27 mouse cellular contexts compared by ENCODE assay signal in genomic region chr19:55803121-55803520, GRCm38 (mm10).
DNase-seq lines count a peak whose midpoint lies in the region; ATAC-seq and TF ChIP-seq lines count a peak whose summit lies in the region.
"Had no signal": no experiment of that assay in that cellular context is flagged by ENCODE, and none has a peak within 500 bp of the region (broad histone marks: within the 10 kb centered on the region; RNA-seq: fewer than 3 reads in every experiment).

No protein-coding gene starts in this region.

- peak; percentile 95 for DNase-seq in liver, adult 2 months (ENCODE audit: extremely low read depth, low read depth, low spot score)
- DNase-seq in 416B (ENCODE audit: low read depth) = peak; percentile 81
- DNase-seq in embryonic facial prominence, embryonic 10.5 days (ENCODE audit: low spot score) = no peak
- no peak for DNase-seq in T-cell, adult 2 months (ENCODE audit: low spot score)
- DNase-seq: cerebellum, adult 11 months; cerebellum, adult 9-10 months; kidney, adult 8-10 months; layer of hippocampus, postnatal 36 days; liver, embryonic 13.5 days; right cerebral cortex, adult 18-20 months; thymus, adult 18-20 months; thymus, postnatal 36 days had no signal

- WGBS in liver, adult 2 months = 6% methylated on average over 1 of the region's 1 CpGs
- 22% methylated on average over 1 of the region's 1 CpGs for WGBS in liver, embryonic 12.5 days (ENCODE audit: insufficient replicate concordance)
- WGBS in embryonic facial prominence, embryonic 10.5 days = 82% methylated on average over 1 of the region's 1 CpGs

- no peaks in the 10 kb centered on the region for H3K36me3 ChIP-seq in liver, adult 2 months (ENCODE audit: control insufficient read depth, insufficient read depth, low read length)
- H3K36me3 ChIP-seq in liver, embryonic 12.5 days = no peaks in the 10 kb centered on the region
- peaks cover 32% of the 10 kb centered on the region for H3K36me3 ChIP-seq in embryonic facial prominence, embryonic 10.5 days (replicated peaks)
- H3K36me3 ChIP-seq: hindbrain, embryonic 12.5 days; intestine, embryonic 15.5 days; liver, embryonic 13.5 days; lung, embryonic 15.5 days; midbrain, embryonic 15.5 days had no signal

- no peak overlapping the region for H3K4me2 ChIP-seq in liver, embryonic 12.5 days
- H3K4me2 ChIP-seq: hindbrain, embryonic 12.5 days; intestine, embryonic 15.5 days; liver, embryonic 13.5 days; lung, embryonic 15.5 days; midbrain, embryonic 15.5 days had no signal

- no peak for TF ChIP-seq POLR2A in liver, adult 2 months (IDR thresholded peaks at IDR 0.05; ENCODE audit: extremely low read depth, insufficient read depth, low read length)

- peak overlapping the region; percentile 70 for H3K27ac ChIP-seq in liver, adult 2 months (replicated peaks; ENCODE audit: insufficient read depth, low read depth, low read length)
- no peak overlapping the region for H3K27ac ChIP-seq in liver, embryonic 12.5 days
- H3K27ac ChIP-seq in embryonic facial prominence, embryonic 10.5 days (replicated peaks) = no peak overlapping the region
- H3K27ac ChIP-seq: hindbrain, embryonic 12.5 days; hindbrain, postnatal 0 days; intestine, embryonic 15.5 days; kidney, postnatal 0 days; liver, embryonic 13.5 days; lung, embryonic 15.5 days; macrophage; midbrain, embryonic 10.5 days; midbrain, embryonic 15.5 days; stomach, postnatal 0 days had no signal

- peaks cover 19% of the 10 kb centered on the region; the same call in 1 of the 2 replicates for H3K79me2 ChIP-seq in liver, adult 2 months (ENCODE audit: control insufficient read depth, insufficient read depth, low read length)

- no peak overlapping the region for H3K4me3 ChIP-seq in liver, adult 2 months (ENCODE audit: insufficient read depth, low read depth, low read length)
- H3K4me3 ChIP-seq in liver, embryonic 12.5 days = no peak overlapping the region
- H3K4me3 ChIP-seq in embryonic facial prominence, embryonic 10.5 days = no peak overlapping the region
- H3K4me3 ChIP-seq: erythroblast, embryonic 14.5 days; hindbrain, embryonic 12.5 days; intestine, embryonic 15.5 days; liver, embryonic 13.5 days; lung, embryonic 15.5 days; midbrain, embryonic 10.5 days; midbrain, embryonic 15.5 days had no signal

- TF ChIP-seq CTCF in liver, adult 2 months (IDR thresholded peaks at IDR 0.05; ENCODE audit: low read depth, low read length) = no peak

- no peak overlapping the region; the same call in 1 of the 2 replicates for H3K9ac ChIP-seq in liver, adult 2 months (ENCODE audit: low read depth, low read length)
- no peak overlapping the region for H3K9ac ChIP-seq in liver, embryonic 12.5 days
- H3K9ac ChIP-seq: hindbrain, embryonic 12.5 days; intestine, embryonic 15.5 days; liver, embryonic 13.5 days; lung, embryonic 15.5 days; midbrain, embryonic 15.5 days had no signal

- no peaks in the 10 kb centered on the region for H3K9me3 ChIP-seq in liver, embryonic 12.5 days (replicated peaks)
- H3K9me3 ChIP-seq in embryonic facial prominence, embryonic 10.5 days = no peaks in the 10 kb centered on the region
- H3K9me3 ChIP-seq: hindbrain, embryonic 12.5 days; intestine, embryonic 15.5 days; liver, embryonic 13.5 days; lung, embryonic 15.5 days; midbrain, embryonic 10.5 days; midbrain, embryonic 15.5 days had no signal

- no peaks in the 10 kb centered on the region for H3K27me3 ChIP-seq in liver, adult 2 months (ENCODE audit: control insufficient read depth, insufficient read depth, low read length)
- peaks cover 8% of the 10 kb centered on the region; the same call in 1 of the 2 replicates for H3K27me3 ChIP-seq in liver, embryonic 12.5 days (replicated peaks)
- no peaks in the 10 kb centered on the region for H3K27me3 ChIP-seq in embryonic facial prominence, embryonic 10.5 days (replicated peaks; ENCODE audit: low read depth, poor library complexity, severe bottlenecking)
- H3K27me3 ChIP-seq: hindbrain, embryonic 12.5 days; intestine, embryonic 15.5 days; lung, embryonic 15.5 days; midbrain, embryonic 15.5 days had no signal

- peaks cover 53% of the 10 kb centered on the region for H3K4me1 ChIP-seq in liver, adult 2 months (ENCODE audit: control insufficient read depth, insufficient read depth, low read length)
- H3K4me1 ChIP-seq in liver, embryonic 12.5 days = peaks cover 21% of the 10 kb centered on the region
- peaks cover 41% of the 10 kb centered on the region for H3K4me1 ChIP-seq in embryonic facial prominence, embryonic 10.5 days

- no peak for ATAC-seq in liver, embryonic 12.5 days
- peak; percentile 87 for ATAC-seq in common myeloid progenitor, adult 5-6 weeks (replicated peaks; ENCODE audit: low read depth, poor library complexity, severe bottlenecking)
- peak; percentile 86 for ATAC-seq in monocyte, adult 5-6 weeks (replicated peaks; ENCODE audit: insufficient number of reproducible peaks, low FRiP score, low TSS enrichment, poor library complexity, severe bottlenecking)
- ATAC-seq: CD4-positive, CD25-positive, alpha-beta regulatory T cell, adult 4 months; forebrain, embryonic 16.5 days; hindbrain, postnatal 0 days; intestine, embryonic 15.5 days; midbrain, embryonic 15.5 days had no signal

Comparison
In these comparisons a context has a peak if more than half of its experiments do, and no peak if none do; other contexts are left out.
1. DNase-seq: peak in liver, adult 2 months (single experiment) and 416B (single experiment); none in embryonic facial prominence, embryonic 10.5 days (single experiment) and T-cell, adult 2 months (single experiment).